Mouse (Mus musculus): ENCODE data around the gene Zbtb7b. TPM values are rescaled to one million over a fixed set of nuclear protein-coding genes. Genes with fewer than 3 reads are reported as not detected.

The Zbtb7b gene
- total and polyA plus RNA-seq, 3 experiments: 11.9 to 34.2 (median 27.6) TPM

GRCm38 (mm10) chr3:89343279-89343678 lies 51.3 kb downstream of the Zbtb7b start:
- Histone ChIP-seq H3K36me3 (replicated peaks in 1 of 2; ENCODE audit: control insufficient read depth in 1 of 2, insufficient read depth in 1 of 2, low read length in 1 of 2) (peaks cover 8 to 77% of the 10 kb centered on the region in 2 experiments), H3K27ac (ENCODE audit: insufficient read depth, low read depth) (no peak overlapping the region)
- in situ Hi-C loops (cut with MboI; ENCODE audit: low pct_ligation_motif_present, low pct_unique_long_range_greater_than_20kb, low sequenced_read_pairs): loop anchor here (25.0 kb wide), 2 partner anchors 344 to 419 kb away; partner anchors contain the start of genes Chrnb2 and Ube2q1

GRCm38 (mm10) chr3:89341794-89342193 lies 52.8 kb downstream of the Zbtb7b start:
- Histone ChIP-seq H3K36me3 (replicated peaks in 1 of 2; ENCODE audit: control insufficient read depth in 1 of 2, insufficient read depth in 1 of 2, low read length in 1 of 2) (peaks cover 8 to 71% of the 10 kb centered on the region in 2 experiments), H3K9me3 (replicated peaks; ENCODE audit: low read length) (no peaks in the 10 kb centered on the region), H3K4me2 (ENCODE audit: insufficient read depth, low read depth, poor library complexity, severe bottlenecking) (no peak overlapping the region), H3K79me2 (replicated peaks; ENCODE audit: control insufficient read depth, extremely low read depth, insufficient read depth, poor library complexity, severe bottlenecking) (no peaks in the 10 kb centered on the region), H3K9ac (ENCODE audit: insufficient read depth, low read depth) (no peak overlapping the region), H3K27me3 (replicated peaks) (peaks cover 4% of the 10 kb centered on the region), H3K27ac (ENCODE audit: insufficient read depth, low read depth) (no peak overlapping the region), H3K4me1 (ENCODE audit: control insufficient read depth in 1 of 2, insufficient read depth in 2 of 2) (peaks cover 7 to 15% of the 10 kb centered on the region in 2 experiments), H3K4me3 (replicated peaks in 1 of 3; ENCODE audit: low read depth in 2 of 3, low read length in 2 of 3, poor library complexity in 1 of 3) (no peak overlapping the region)
- in situ Hi-C loops (cut with MboI; ENCODE audit: low pct_ligation_motif_present, low pct_unique_long_range_greater_than_20kb, low sequenced_read_pairs) (loop anchor here (25.0 kb wide), 2 partner anchors 346 to 421 kb away; partner anchors contain the start of genes Chrnb2 and Ube2q1), dilution Hi-C loops (cut with MboI; ENCODE audit: extremely low pct_ligation_motif_present, extremely low pct_unique_long_range_greater_than_20kb, low sequenced_read_pairs) (no loop called here)
- no peak for TF ChIP-seq POLR2AphosphoS2 (IDR thresholded peaks at IDR 0.05; ENCODE audit: low read depth, low read length)
- no peak for TF ChIP-seq ZC3H11A (IDR thresholded peaks at IDR 0.05; ENCODE audit: low read depth, low read length)
- TF ChIP-seq BHLHE40 (IDR thresholded peaks at IDR 0.05; ENCODE audit: low read depth, low read length): no peak
- TF ChIP-seq JUND (conservative IDR thresholded peaks at IDR 0.05; ENCODE audit: low read depth, low read length): no peak
- TF ChIP-seq CHD1 (IDR thresholded peaks at IDR 0.05; ENCODE audit: low read depth, low read length): no peak
- TF ChIP-seq ZMIZ1 (IDR thresholded peaks at IDR 0.05; ENCODE audit: low read depth, low read length): no peak
- no peak for TF ChIP-seq POLR2A (IDR thresholded peaks at IDR 0.05; ENCODE audit: low read depth, low read length)
- no peak for TF ChIP-seq UBTF (IDR thresholded peaks at IDR 0.05; ENCODE audit: low read depth, low read length)
- TF ChIP-seq HCFC1 (IDR thresholded peaks at IDR 0.05; ENCODE audit: low read depth, low read length): no peak
- TF ChIP-seq MYC (IDR thresholded peaks at IDR 0.05; ENCODE audit: low read depth, low read length): no peak
- no peak for TF ChIP-seq ETS1 (conservative IDR thresholded peaks at IDR 0.05; ENCODE audit: low read depth, low read length)
- no peak for TF ChIP-seq ZNF384 (IDR thresholded peaks at IDR 0.05; ENCODE audit: low read depth, low read length)
- TF ChIP-seq TCF12 (IDR thresholded peaks at IDR 0.05; ENCODE audit: low read depth, low read length): no peak
- DNase-seq (ENCODE audit: extremely low read depth): no peak

More at GRCm38 (mm10) chr3:89343279-89343678, 51.3 kb downstream of the Zbtb7b start:
- Histone ChIP-seq H3K4me2 (ENCODE audit: insufficient read depth, low read depth, poor library complexity, severe bottlenecking) (no peak overlapping the region), H3K9ac (ENCODE audit: insufficient read depth, low read depth) (no peak overlapping the region), H3K27me3 (replicated peaks) (no peaks in the 10 kb centered on the region), H3K4me3 (replicated peaks in 1 of 3; ENCODE audit: low read depth in 2 of 3, low read length in 2 of 3, poor library complexity in 1 of 3) (no peak overlapping the region), H3K4me1 (ENCODE audit: control insufficient read depth in 1 of 2, insufficient read depth in 2 of 2) (peaks cover 3 to 18% of the 10 kb centered on the region in 2 experiments; a peak in 3 of 4 replicates), H3K9me3 (replicated peaks; ENCODE audit: low read length) (no peaks in the 10 kb centered on the region), H3K79me2 (replicated peaks; ENCODE audit: control insufficient read depth, extremely low read depth, insufficient read depth, poor library complexity, severe bottlenecking) (no peaks in the 10 kb centered on the region)
- dilution Hi-C loops (cut with MboI; ENCODE audit: extremely low pct_ligation_motif_present, extremely low pct_unique_long_range_greater_than_20kb, low sequenced_read_pairs): no loop called here
- no peak for TF ChIP-seq IRF4 (IDR thresholded peaks at IDR 0.05; ENCODE audit: low read depth, low read length)
- TF ChIP-seq SIN3A (IDR thresholded peaks at IDR 0.05; ENCODE audit: low read length): no peak
- TF ChIP-seq MAX (IDR thresholded peaks at IDR 0.05; ENCODE audit: low read length): no peak
- no peak for TF ChIP-seq USF2 (conservative IDR thresholded peaks at IDR 0.05; ENCODE audit: low read depth, low read length)
- no peak for DNase-seq (ENCODE audit: extremely low read depth)
